In genomic region chr5:135012671-135013441, GRCm38 (mm10) we compare ENCODE assay signal across 8 mouse cellular contexts. TPM values are rescaled to one million over a fixed set of nuclear protein-coding genes. Genes with fewer than 3 reads are reported as not detected.
A peak's percentile ranks its signal among the peaks of the same experiment; 100 is the strongest.
DNase-seq lines count a peak whose midpoint lies in the region; ATAC-seq and TF ChIP-seq lines count a peak whose summit lies in the region.

No protein-coding gene starts in this region.

- H3K27me3 ChIP-seq in midbrain, embryonic 11.5 days (ENCODE audit: control insufficient read depth, insufficient read depth, low read length): no peaks in the 10 kb centered on the region
- H3K27me3 ChIP-seq in midbrain, embryonic 16.5 days (ENCODE audit: control insufficient read depth, insufficient read depth, low read depth, low read length): no peaks in the 10 kb centered on the region
- no peaks in the 10 kb centered on the region for H3K27me3 ChIP-seq in intestine, embryonic 16.5 days (replicated peaks; ENCODE audit: control insufficient read depth, insufficient read depth, low read length)
- H3K27me3 ChIP-seq in neural tube, embryonic 13.5 days: no peaks in the 10 kb centered on the region
- no peaks in the 10 kb centered on the region for H3K27me3 ChIP-seq in thymus, adult 2 months (ENCODE audit: control insufficient read depth, insufficient read depth, low read length)

- peak; percentile 97 for DNase-seq in midbrain, embryonic 11.5 days (ENCODE audit: low spot score, missing footprints)
- DNase-seq in cerebellum, adult 9-10 months: peak; percentile 87
- DNase-seq in gastrocnemius, postnatal 25 days: peak; percentile 51
- DNase-seq in liver: peak; percentile 85
- DNase-seq in thymus, adult 2 months: peak; percentile 85

- no peaks in the 10 kb centered on the region for H3K9me3 ChIP-seq in midbrain, embryonic 11.5 days (ENCODE audit: control insufficient read depth, low read length)
- no peaks in the 10 kb centered on the region for H3K9me3 ChIP-seq in midbrain, embryonic 16.5 days (replicated peaks; ENCODE audit: control insufficient read depth, low read length, poor library complexity, severe bottlenecking)
- no peaks in the 10 kb centered on the region for H3K9me3 ChIP-seq in intestine, embryonic 16.5 days (ENCODE audit: control insufficient read depth, low read length)
- H3K9me3 ChIP-seq in neural tube, embryonic 13.5 days: no peaks in the 10 kb centered on the region

- TF ChIP-seq POLR2A in thymus, adult 2 months (IDR thresholded peaks at IDR 0.05; ENCODE audit: control insufficient read depth, extremely low read depth, insufficient read depth, low read length, poor library complexity): no peak

- peak; percentile 85 for TF ChIP-seq CTCF in thymus, adult 2 months (IDR thresholded peaks at IDR 0.05; ENCODE audit: borderline replicate concordance, control insufficient read depth, extremely low read depth, insufficient read depth, low read length, poor library complexity)

- peaks cover 24% of the 10 kb centered on the region for H3K4me1 ChIP-seq in midbrain, embryonic 11.5 days (ENCODE audit: control insufficient read depth, insufficient read depth, low read length)
- peaks cover 22% of the 10 kb centered on the region for H3K4me1 ChIP-seq in midbrain, embryonic 16.5 days (ENCODE audit: control insufficient read depth, insufficient read depth, low read length)
- H3K4me1 ChIP-seq in intestine, embryonic 16.5 days (ENCODE audit: control insufficient read depth, insufficient read depth, low read length): peaks cover 32% of the 10 kb centered on the region
- H3K4me1 ChIP-seq in neural tube, embryonic 13.5 days (replicated peaks): peaks cover 39% of the 10 kb centered on the region
- H3K4me1 ChIP-seq in thymus, adult 2 months (replicated peaks; ENCODE audit: control insufficient read depth, insufficient read depth, low read length): peaks cover 12% of the 10 kb centered on the region

- no peak for ATAC-seq in midbrain, embryonic 11.5 days (ENCODE audit: low FRiP score)
- no peak for ATAC-seq in midbrain, embryonic 16.5 days
- ATAC-seq in intestine, embryonic 16.5 days: peak; percentile 34
- no peak for ATAC-seq in neural tube, embryonic 13.5 days (ENCODE audit: low read depth)

- no peak overlapping the region for H3K4me3 ChIP-seq in midbrain, embryonic 11.5 days (ENCODE audit: low read depth, low read length)
- no peak overlapping the region for H3K4me3 ChIP-seq in midbrain, embryonic 16.5 days (ENCODE audit: low read depth, low read length)
- peak overlapping the region; percentile 42 for H3K4me3 ChIP-seq in intestine, embryonic 16.5 days (ENCODE audit: low read length)
- peak overlapping the region; percentile 20 for H3K4me3 ChIP-seq in neural tube, embryonic 13.5 days
- no peak overlapping the region for H3K4me3 ChIP-seq in thymus, adult 2 months (ENCODE audit: control insufficient read depth, insufficient read depth, low read length)

- H3K27ac ChIP-seq in midbrain, embryonic 11.5 days (ENCODE audit: low read depth, low read length): no peak overlapping the region
- H3K27ac ChIP-seq in midbrain, embryonic 16.5 days (ENCODE audit: low read length): no peak overlapping the region
- peak overlapping the region; percentile 94 for H3K27ac ChIP-seq in intestine, embryonic 16.5 days (ENCODE audit: low read length)
- no peak overlapping the region for H3K27ac ChIP-seq in neural tube, embryonic 13.5 days (replicated peaks)
- H3K27ac ChIP-seq in thymus, adult 2 months (ENCODE audit: control insufficient read depth, insufficient read depth, low read length): no peak overlapping the region

- no peak overlapping the region for H3K9ac ChIP-seq in midbrain, embryonic 11.5 days (ENCODE audit: low read length)
- no peak overlapping the region for H3K9ac ChIP-seq in midbrain, embryonic 16.5 days (ENCODE audit: low read depth, low read length)
- H3K9ac ChIP-seq in intestine, embryonic 16.5 days (ENCODE audit: low read depth, low read length): peak overlapping the region; percentile 80
- H3K9ac ChIP-seq in neural tube, embryonic 13.5 days: peak overlapping the region; percentile 44; the same call in 1 of the 2 replicates

- no peaks in the 10 kb centered on the region for H3K36me3 ChIP-seq in midbrain, embryonic 11.5 days (ENCODE audit: control insufficient read depth, insufficient read depth, low read length)
- no peaks in the 10 kb centered on the region for H3K36me3 ChIP-seq in midbrain, embryonic 16.5 days (ENCODE audit: control insufficient read depth, insufficient read depth, low read length)
- peaks cover 3% of the 10 kb centered on the region; the same call in 1 of the 2 replicates for H3K36me3 ChIP-seq in intestine, embryonic 16.5 days (ENCODE audit: control insufficient read depth, insufficient read depth, low read length)
- H3K36me3 ChIP-seq in neural tube, embryonic 13.5 days: no peaks in the 10 kb centered on the region
- no peaks in the 10 kb centered on the region for H3K36me3 ChIP-seq in thymus, adult 2 months (ENCODE audit: control insufficient read depth, insufficient read depth, low read length)

- 5% methylated on average over 15 of the region's 16 CpGs for WGBS in midbrain, embryonic 11.5 days
- 6% methylated on average over 16 of the region's 16 CpGs for WGBS in midbrain, embryonic 16.5 days
- WGBS in intestine, embryonic 16.5 days: 8% methylated on average over 16 of the region's 16 CpGs
- 6% methylated on average over 16 of the region's 16 CpGs for WGBS in neural tube, embryonic 13.5 days
- 28% methylated on average over 16 of the region's 16 CpGs for WGBS in thymus, adult 2 months

- H3K4me2 ChIP-seq in midbrain, embryonic 11.5 days: no peak overlapping the region
- no peak overlapping the region; the same call in 1 of the 2 replicates for H3K4me2 ChIP-seq in midbrain, embryonic 16.5 days (ENCODE audit: low read length)
- peak overlapping the region; percentile 50 for H3K4me2 ChIP-seq in intestine, embryonic 16.5 days (ENCODE audit: low read depth, low read length)
- H3K4me2 ChIP-seq in neural tube, embryonic 13.5 days: peak overlapping the region; percentile 36

RNA-seq across cellular contexts. Expression of gene Abhd11, which starts 3.9 kb away (rescaled TPM):
- polyA plus RNA-seq in midbrain, embryonic 11.5 days (2014; fragmentation: Nextera tagmentation; extraction: Ambion mirVana): 37.8 and 41.2 TPM in 2 replicates
- 76.5 and 81.5 TPM in 2 replicates for polyA plus RNA-seq in midbrain, embryonic 16.5 days (2015; fragmentation: Nextera tagmentation; extraction: Ambion mirVana)
- total RNA-seq in gastrocnemius, postnatal 25 days (2021): 10 to 100 TPM; 57.1 to 58.5 TPM
- 102 and 106 TPM in 2 replicates for polyA plus RNA-seq in intestine, embryonic 16.5 days (2015; fragmentation: Nextera tagmentation; extraction: Ambion mirVana)
- polyA plus RNA-seq in neural tube, embryonic 13.5 days (2015; fragmentation: Nextera tagmentation; extraction: Ambion mirVana): 63.6 and 72.2 TPM in 2 replicates
- polyA plus RNA-seq in thymus, adult 2 months (2012; rRNA removed): 71.7 and 84.8 TPM in 2 replicates

RNA-seq across cellular contexts. Expression of gene Stx1a, which starts 10.4 kb away (rescaled TPM):
- 16.1 and 17.7 TPM in 2 replicates for polyA plus RNA-seq in midbrain, embryonic 11.5 days (2014; fragmentation: Nextera tagmentation; extraction: Ambion mirVana)
- polyA plus RNA-seq in midbrain, embryonic 16.5 days (2015; fragmentation: Nextera tagmentation; extraction: Ambion mirVana): 162 and 195 TPM in 2 replicates
- 1 to 10 TPM in 1 of 2 experiments, under 1 TPM in 1; 0.69 to 1.5 TPM for total RNA-seq in gastrocnemius, postnatal 25 days (2021)
- 11.9 and 13.4 TPM in 2 replicates for polyA plus RNA-seq in intestine, embryonic 16.5 days (2015; fragmentation: Nextera tagmentation; extraction: Ambion mirVana)
- polyA plus RNA-seq in neural tube, embryonic 13.5 days (2015; fragmentation: Nextera tagmentation; extraction: Ambion mirVana): 76.8 and 90.9 TPM in 2 replicates
- polyA plus RNA-seq in thymus, adult 2 months (2012; rRNA removed): 20.3 and 23.7 TPM in 2 replicates

RNA-seq across cellular contexts. Expression of gene Cldn3, which starts 26.8 kb away (rescaled TPM):
- polyA plus RNA-seq in midbrain, embryonic 11.5 days (2014; fragmentation: Nextera tagmentation; extraction: Ambion mirVana): 0.59 and 1.4 TPM in 2 replicates
- polyA plus RNA-seq in midbrain, embryonic 16.5 days (2015; fragmentation: Nextera tagmentation; extraction: Ambion mirVana): 2.2 and 2.6 TPM in 2 replicates
- total RNA-seq in gastrocnemius, postnatal 25 days (2021): under 1 TPM in 1 of 2 experiments, not detected in 1; 0.21 TPM
- polyA plus RNA-seq in intestine, embryonic 16.5 days (2015; fragmentation: Nextera tagmentation; extraction: Ambion mirVana): 187 and 217 TPM in 2 replicates
- polyA plus RNA-seq in neural tube, embryonic 13.5 days (2015; fragmentation: Nextera tagmentation; extraction: Ambion mirVana): 0.81 and 2.4 TPM in 2 replicates
- polyA plus RNA-seq in thymus, adult 2 months (2012; rRNA removed): 14.7 and 15.0 TPM in 2 replicates

RNA-seq across cellular contexts. Expression of gene Dnajc30, which starts 51.1 kb away (rescaled TPM):
- polyA plus RNA-seq in midbrain, embryonic 11.5 days (2014; fragmentation: Nextera tagmentation; extraction: Ambion mirVana): 30.0 and 30.2 TPM in 2 replicates
- polyA plus RNA-seq in midbrain, embryonic 16.5 days (2015; fragmentation: Nextera tagmentation; extraction: Ambion mirVana): 48.8 and 49.6 TPM in 2 replicates
- total RNA-seq in gastrocnemius, postnatal 25 days (2021): 10 to 100 TPM; 22.0 to 25.2 TPM
- polyA plus RNA-seq in intestine, embryonic 16.5 days (2015; fragmentation: Nextera tagmentation; extraction: Ambion mirVana): 33.9 and 39.2 TPM in 2 replicates
- 35.5 and 37.1 TPM in 2 replicates for polyA plus RNA-seq in neural tube, embryonic 13.5 days (2015; fragmentation: Nextera tagmentation; extraction: Ambion mirVana)
- 26.8 and 35.1 TPM in 2 replicates for polyA plus RNA-seq in thymus, adult 2 months (2012; rRNA removed)

RNA-seq across cellular contexts. Expression of gene Bud23, which starts 51.9 kb away (rescaled TPM):
- 105 and 116 TPM in 2 replicates for polyA plus RNA-seq in midbrain, embryonic 11.5 days (2014; fragmentation: Nextera tagmentation; extraction: Ambion mirVana)
- 74.4 and 76.9 TPM in 2 replicates for polyA plus RNA-seq in midbrain, embryonic 16.5 days (2015; fragmentation: Nextera tagmentation; extraction: Ambion mirVana)
- 10 to 100 TPM; 21.7 to 27.4 TPM for total RNA-seq in gastrocnemius, postnatal 25 days (2021)
- polyA plus RNA-seq in intestine, embryonic 16.5 days (2015; fragmentation: Nextera tagmentation; extraction: Ambion mirVana): 84.6 and 109 TPM in 2 replicates
- polyA plus RNA-seq in neural tube, embryonic 13.5 days (2015; fragmentation: Nextera tagmentation; extraction: Ambion mirVana): 83.0 and 93.7 TPM in 2 replicates
- polyA plus RNA-seq in thymus, adult 2 months (2012; rRNA removed): 116 and 125 TPM in 2 replicates

Comparison
In these comparisons a context has a peak if more than half of its experiments do, and no peak if none do; other contexts are left out.
1. H3K4me2 ChIP-seq: peak in intestine, embryonic 16.5 days (single experiment) and neural tube, embryonic 13.5 days (single experiment); none in midbrain, embryonic 11.5 days (single experiment) and midbrain, embryonic 16.5 days (single experiment).
2. H3K4me3 ChIP-seq: peak in intestine, embryonic 16.5 days (single experiment) and neural tube, embryonic 13.5 days (single experiment); none in midbrain, embryonic 11.5 days (single experiment), midbrain, embryonic 16.5 days (single experiment) and thymus, adult 2 months (single experiment).
3. H3K9ac ChIP-seq: peak in intestine, embryonic 16.5 days (single experiment) and neural tube, embryonic 13.5 days (single experiment); none in midbrain, embryonic 11.5 days (single experiment) and midbrain, embryonic 16.5 days (single experiment).
4. RNA of gene Cldn3, which starts 26.8 kb away (polyA plus RNA-seq): 187 to 217 TPM in intestine, embryonic 16.5 days; 14.7 to 15.0 TPM in thymus, adult 2 months, 2.2 to 2.6 TPM in midbrain, embryonic 16.5 days, 0.59 to 1.4 TPM in midbrain, embryonic 11.5 days and 0.81 to 2.4 TPM in neural tube, embryonic 13.5 days; every median in the first group is over 10 times any median in the second.
5. Peak in every context shown above with its lines, with median percentiles within 50 percentile points of each other: DNase-seq.